Comparison of ENCODE assay signal across 16 mouse cellular contexts in the genomic region with DNA sequence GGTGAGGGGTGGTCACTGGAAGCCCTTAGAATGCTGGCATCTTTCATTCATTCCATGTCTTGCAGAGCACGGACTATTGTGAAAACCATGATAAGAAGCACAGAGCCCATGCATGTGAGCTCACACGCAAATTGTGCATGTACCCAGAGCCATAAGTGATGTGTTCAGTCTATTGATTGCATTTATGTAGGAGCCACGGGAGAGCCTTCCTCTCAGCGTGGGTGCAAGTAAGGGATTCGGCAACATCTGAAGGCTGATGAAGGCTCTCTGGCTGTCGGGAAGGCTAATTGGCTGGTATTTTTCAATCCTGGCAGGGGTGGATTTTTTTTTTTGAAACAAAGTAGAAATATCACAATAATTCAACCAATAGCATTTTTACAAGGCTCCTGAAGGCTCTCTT.
"Had no signal": no experiment of that assay in that cellular context is flagged by ENCODE, and none has a peak within 500 bp of the region (broad histone marks: within the 10 kb centered on the region; RNA-seq: fewer than 3 reads in every experiment).

No protein-coding gene starts in this region.

- H3K4me3 ChIP-seq: neural tube, embryonic 13.5 days; neural tube, embryonic 15.5 days; stomach, embryonic 15.5 days had no signal

- DNase-seq: retina, postnatal 1 day; right cerebral cortex, adult 18-20 months; right cerebral cortex, postnatal 14 days; right cerebral cortex, postnatal 25 days; right cerebral cortex, postnatal 4 days; spleen, adult 18-20 months; thymus, adult 18-20 months; thymus, adult 2 months; thymus, postnatal 14 days; thymus, postnatal 25 days; thymus, postnatal 36 days; thymus, postnatal 4 days had no signal

- H3K4me2 ChIP-seq: neural tube, embryonic 13.5 days; neural tube, embryonic 15.5 days; stomach, embryonic 15.5 days had no signal

- H3K36me3 ChIP-seq: neural tube, embryonic 13.5 days; neural tube, embryonic 15.5 days; stomach, embryonic 15.5 days had no signal

- H3K9me3 ChIP-seq: neural tube, embryonic 13.5 days; neural tube, embryonic 15.5 days; stomach, embryonic 15.5 days had no signal

- H3K9ac ChIP-seq: neural tube, embryonic 13.5 days; neural tube, embryonic 15.5 days; stomach, embryonic 15.5 days had no signal

- H3K4me1 ChIP-seq: stomach, embryonic 15.5 days had no signal

- H3K27ac ChIP-seq: neural tube, embryonic 13.5 days; neural tube, embryonic 15.5 days; stomach, embryonic 15.5 days; stomach, postnatal 0 days had no signal

- H3K27me3 ChIP-seq: neural tube, embryonic 13.5 days; neural tube, embryonic 15.5 days; stomach, embryonic 15.5 days had no signal
